Mouse (Mus musculus): ENCODE measurements around the gene Asb18.

DNA sequence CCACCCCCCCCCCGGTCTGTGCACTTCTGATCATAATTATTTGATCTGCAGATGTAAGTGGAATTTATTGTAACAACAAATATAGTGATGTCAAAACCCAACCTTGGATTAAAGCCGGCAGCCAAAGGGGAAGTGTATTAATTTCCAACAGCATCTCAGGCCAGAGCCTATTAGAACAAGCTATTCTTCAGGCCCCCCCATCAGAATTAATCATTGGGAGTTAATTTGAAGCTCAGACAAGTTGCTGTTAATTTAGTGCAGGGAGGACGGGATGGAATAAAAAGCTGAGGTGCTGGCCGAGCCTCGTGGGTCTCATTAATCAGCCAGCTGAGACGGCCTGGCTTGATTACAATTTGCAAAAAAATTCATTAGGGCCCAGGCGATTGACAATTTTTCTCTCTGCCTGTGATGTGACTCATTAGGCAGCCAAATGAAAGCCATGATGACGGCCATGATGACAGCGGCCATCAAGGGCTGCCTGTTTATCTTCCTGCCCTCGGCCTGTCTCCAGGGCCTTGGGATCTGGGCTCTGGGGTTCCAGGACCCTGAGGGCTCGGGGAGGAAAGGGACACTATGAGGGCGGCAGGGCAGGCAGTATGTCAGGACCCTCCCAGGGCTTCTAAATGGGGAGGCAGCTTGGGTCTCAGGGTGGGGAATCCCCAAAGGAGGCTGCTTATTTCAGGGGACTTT is 88.8 kb downstream of the Asb18 start:
- TF ChIP-seq CTCF (IDR thresholded peaks at IDR 0.05; ENCODE audit: low read depth, low read length) = no peak
- TF ChIP-seq POLR2A (IDR thresholded peaks at IDR 0.05; ENCODE audit: insufficient read depth, low read length) = no peak
